Mouse (Mus musculus) ES-Bruce4 (cell line): ENCODE results near the gene Cldn34c2.
"Not testable (repeated sequence)": the region's sequence is repeated elsewhere in the genome, so short reads cannot be mapped to it uniquely, and the experiment has no call there.

Experiments used
- CTCF ChIP-seq: IDR thresholded peaks from one replicate; pipeline ENCODE4 v1.8.1; 2011; ENCODE audit warnings: low read depth, low read length
- EP300 ChIP-seq: IDR thresholded peaks from 2 replicates; pipeline ENCODE4 v1.6.1; 2011; ENCODE audit warnings: low read depth, low read length; ENCODE audit not compliant: insufficient read depth
- POLR2A ChIP-seq: IDR thresholded peaks from one replicate; pipeline ENCODE4 v1.8.1; 2011; ENCODE audit warnings: low read length; ENCODE audit not compliant: insufficient read depth

DNA sequence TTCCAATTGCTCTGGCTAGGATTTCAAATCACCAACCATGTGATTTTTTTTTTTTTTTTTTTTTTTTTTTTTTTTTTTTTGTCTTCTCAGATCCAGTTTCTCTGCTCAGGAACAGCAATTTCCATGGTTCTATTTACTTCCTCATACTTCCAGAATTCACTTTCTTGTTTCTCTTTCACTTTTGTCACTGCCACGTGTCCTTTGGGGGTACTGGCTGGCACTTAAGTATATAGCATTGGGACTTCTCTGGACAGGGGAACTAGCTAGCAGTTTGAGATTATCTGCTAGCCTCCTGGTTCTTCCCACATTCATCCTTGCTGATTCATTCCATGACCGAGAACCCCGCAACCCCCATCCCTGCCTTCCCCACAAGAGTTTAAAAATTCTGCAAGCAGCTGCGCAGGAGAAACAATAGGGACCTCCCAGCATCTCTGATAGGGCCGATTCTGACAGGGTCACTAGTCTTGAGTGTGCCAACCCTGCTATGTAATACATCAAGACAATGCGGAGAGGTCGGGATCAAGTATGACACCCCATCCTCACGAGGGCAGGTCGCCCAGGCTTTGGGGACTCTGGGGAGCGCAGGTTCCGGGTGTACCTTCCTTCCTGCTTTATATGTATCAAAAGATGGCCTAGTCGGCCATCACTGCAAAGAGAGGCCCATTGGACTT is 30.8 kb downstream of the Cldn34c2 start:
- TF ChIP-seq POLR2A, CTCF, EP300: not testable (repeated sequence)
